Comparison of ENCODE assay signal across 29 mouse cellular contexts in genomic region chr10:56025400-56025799, GRCm38 (mm10).
DNase-seq lines count a peak whose midpoint lies in the region; ATAC-seq lines count a peak whose summit lies in the region.
"Had no signal": no experiment of that assay in that cellular context is flagged by ENCODE, and none has a peak within 500 bp of the region (broad histone marks: within the 10 kb centered on the region; RNA-seq: fewer than 3 reads in every experiment).

No protein-coding gene starts in this region.

- ATAC-seq in embryonic facial prominence, embryonic 11.5 days (replicated peaks; ENCODE audit: insufficient number of reproducible peaks, low FRiP score, low TSS enrichment, low read depth) = no peak
- no peak for ATAC-seq in midbrain, embryonic 14.5 days (ENCODE audit: low FRiP score, low TSS enrichment)
- no peak for ATAC-seq in midbrain, embryonic 11.5 days (ENCODE audit: low FRiP score)
- peak; percentile 82 for ATAC-seq in embryonic facial prominence, embryonic 14.5 days (ENCODE audit: low read depth)
- ATAC-seq in intestine, embryonic 15.5 days = no peak
- ATAC-seq in forebrain, embryonic 13.5 days = no peak
- ATAC-seq: activated CD4-positive, CD25-positive, alpha-beta regulatory T cell, adult 4 months; forebrain, embryonic 16.5 days had no signal

- no peaks in the 10 kb centered on the region for H3K36me3 ChIP-seq in embryonic facial prominence, embryonic 11.5 days (replicated peaks; ENCODE audit: control insufficient read depth, insufficient read depth, low read depth, low read length)
- H3K36me3 ChIP-seq in embryonic facial prominence, embryonic 10.5 days (replicated peaks) = no peaks in the 10 kb centered on the region
- no peaks in the 10 kb centered on the region for H3K36me3 ChIP-seq in midbrain, embryonic 14.5 days (ENCODE audit: control insufficient read depth, insufficient read depth, low read length)
- no peaks in the 10 kb centered on the region for H3K36me3 ChIP-seq in midbrain, embryonic 11.5 days (ENCODE audit: control insufficient read depth, insufficient read depth, low read length)
- no peaks in the 10 kb centered on the region for H3K36me3 ChIP-seq in embryonic facial prominence, embryonic 14.5 days (ENCODE audit: control insufficient read depth, insufficient read depth, low read length)
- H3K36me3 ChIP-seq in intestine, embryonic 15.5 days = no peaks in the 10 kb centered on the region
- no peaks in the 10 kb centered on the region for H3K36me3 ChIP-seq in forebrain, embryonic 13.5 days (ENCODE audit: poor library complexity, severe bottlenecking)
- H3K36me3 ChIP-seq: forebrain, embryonic 10.5 days; heart, embryonic 12.5 days; hindbrain, embryonic 13.5 days; limb, embryonic 15.5 days; liver, embryonic 15.5 days; lung, embryonic 15.5 days; midbrain, embryonic 12.5 days; neural tube, embryonic 13.5 days had no signal

- no peak overlapping the region for H3K4me2 ChIP-seq in embryonic facial prominence, embryonic 11.5 days (ENCODE audit: low read depth, low read length)
- H3K4me2 ChIP-seq in midbrain, embryonic 14.5 days (ENCODE audit: low read length) = no peak overlapping the region
- H3K4me2 ChIP-seq in midbrain, embryonic 11.5 days = no peak overlapping the region
- no peak overlapping the region for H3K4me2 ChIP-seq in embryonic facial prominence, embryonic 14.5 days (ENCODE audit: low read depth, low read length)
- no peak overlapping the region for H3K4me2 ChIP-seq in intestine, embryonic 15.5 days (replicated peaks)
- H3K4me2 ChIP-seq in forebrain, embryonic 13.5 days = no peak overlapping the region
- H3K4me2 ChIP-seq: heart, embryonic 12.5 days; hindbrain, embryonic 13.5 days; limb, embryonic 15.5 days; liver, embryonic 15.5 days; lung, embryonic 15.5 days; midbrain, embryonic 12.5 days; neural tube, embryonic 13.5 days had no signal

- H3K27ac ChIP-seq in embryonic facial prominence, embryonic 11.5 days (replicated peaks; ENCODE audit: low read depth, low read length) = no peak overlapping the region
- no peak overlapping the region for H3K27ac ChIP-seq in embryonic facial prominence, embryonic 10.5 days (replicated peaks)
- H3K27ac ChIP-seq in midbrain, embryonic 14.5 days (replicated peaks; ENCODE audit: low read depth, low read length) = no peak overlapping the region
- no peak overlapping the region for H3K27ac ChIP-seq in midbrain, embryonic 11.5 days (ENCODE audit: low read depth, low read length)
- no peak overlapping the region for H3K27ac ChIP-seq in embryonic facial prominence, embryonic 14.5 days (replicated peaks; ENCODE audit: low read depth, low read length)
- H3K27ac ChIP-seq in intestine, embryonic 15.5 days = no peak overlapping the region
- H3K27ac ChIP-seq in forebrain, embryonic 13.5 days = no peak overlapping the region
- H3K27ac ChIP-seq: forebrain, embryonic 10.5 days; gastrocnemius, adult 2 months; heart, adult 2 months; hindbrain, embryonic 13.5 days; limb, embryonic 15.5 days; liver, embryonic 15.5 days; lung, embryonic 15.5 days; midbrain, embryonic 12.5 days; neural tube, embryonic 13.5 days had no signal

- H3K27me3 ChIP-seq in embryonic facial prominence, embryonic 11.5 days (ENCODE audit: control insufficient read depth, insufficient read depth, low read length) = no peaks in the 10 kb centered on the region
- H3K27me3 ChIP-seq in embryonic facial prominence, embryonic 10.5 days (replicated peaks; ENCODE audit: low read depth, poor library complexity, severe bottlenecking) = no peaks in the 10 kb centered on the region
- no peaks in the 10 kb centered on the region for H3K27me3 ChIP-seq in midbrain, embryonic 14.5 days (ENCODE audit: control insufficient read depth, insufficient read depth, low read length)
- H3K27me3 ChIP-seq in midbrain, embryonic 11.5 days (ENCODE audit: control insufficient read depth, insufficient read depth, low read length) = no peaks in the 10 kb centered on the region
- H3K27me3 ChIP-seq in embryonic facial prominence, embryonic 14.5 days (replicated peaks; ENCODE audit: control insufficient read depth, insufficient read depth, low read length) = no peaks in the 10 kb centered on the region
- no peaks in the 10 kb centered on the region for H3K27me3 ChIP-seq in intestine, embryonic 15.5 days (replicated peaks)
- H3K27me3 ChIP-seq in forebrain, embryonic 13.5 days = no peaks in the 10 kb centered on the region
- H3K27me3 ChIP-seq: heart, embryonic 12.5 days; hindbrain, embryonic 13.5 days; limb, embryonic 15.5 days; liver, embryonic 15.5 days; lung, embryonic 15.5 days; midbrain, embryonic 12.5 days; neural tube, embryonic 13.5 days had no signal

- H3K4me1 ChIP-seq in embryonic facial prominence, embryonic 11.5 days (ENCODE audit: control insufficient read depth, insufficient read depth, low read length) = no peaks in the 10 kb centered on the region
- H3K4me1 ChIP-seq in embryonic facial prominence, embryonic 10.5 days = no peaks in the 10 kb centered on the region
- no peaks in the 10 kb centered on the region for H3K4me1 ChIP-seq in midbrain, embryonic 14.5 days (ENCODE audit: control insufficient read depth, insufficient read depth, low read length)
- no peaks in the 10 kb centered on the region for H3K4me1 ChIP-seq in midbrain, embryonic 11.5 days (ENCODE audit: control insufficient read depth, insufficient read depth, low read length)
- no peaks in the 10 kb centered on the region for H3K4me1 ChIP-seq in embryonic facial prominence, embryonic 14.5 days (ENCODE audit: control insufficient read depth, insufficient read depth, low read length)
- no peaks in the 10 kb centered on the region for H3K4me1 ChIP-seq in intestine, embryonic 15.5 days (replicated peaks)
- no peaks in the 10 kb centered on the region for H3K4me1 ChIP-seq in forebrain, embryonic 13.5 days
- H3K4me1 ChIP-seq: forebrain, embryonic 10.5 days; heart, embryonic 12.5 days; hindbrain, embryonic 13.5 days; limb, embryonic 15.5 days; liver, embryonic 15.5 days; lung, embryonic 15.5 days; midbrain, embryonic 12.5 days; neural tube, embryonic 13.5 days had no signal

- no peak overlapping the region for H3K9ac ChIP-seq in embryonic facial prominence, embryonic 11.5 days (replicated peaks; ENCODE audit: low read length)
- no peak overlapping the region for H3K9ac ChIP-seq in midbrain, embryonic 14.5 days (replicated peaks; ENCODE audit: low read length)
- H3K9ac ChIP-seq in midbrain, embryonic 11.5 days (ENCODE audit: low read length) = no peak overlapping the region
- no peak overlapping the region for H3K9ac ChIP-seq in embryonic facial prominence, embryonic 14.5 days (ENCODE audit: low read depth, low read length)
- no peak overlapping the region for H3K9ac ChIP-seq in intestine, embryonic 15.5 days
- no peak overlapping the region for H3K9ac ChIP-seq in forebrain, embryonic 13.5 days
- H3K9ac ChIP-seq: heart, embryonic 12.5 days; hindbrain, embryonic 13.5 days; limb, embryonic 15.5 days; liver, embryonic 15.5 days; lung, embryonic 15.5 days; midbrain, embryonic 12.5 days; neural tube, embryonic 13.5 days had no signal

- no peak overlapping the region for H3K4me3 ChIP-seq in embryonic facial prominence, embryonic 11.5 days (ENCODE audit: low read depth, low read length)
- no peak overlapping the region for H3K4me3 ChIP-seq in embryonic facial prominence, embryonic 10.5 days
- no peak overlapping the region for H3K4me3 ChIP-seq in midbrain, embryonic 14.5 days (replicated peaks; ENCODE audit: low read depth, low read length)
- no peak overlapping the region for H3K4me3 ChIP-seq in midbrain, embryonic 11.5 days (ENCODE audit: low read depth, low read length)
- H3K4me3 ChIP-seq in embryonic facial prominence, embryonic 14.5 days (ENCODE audit: low read depth, low read length) = no peak overlapping the region
- H3K4me3 ChIP-seq in intestine, embryonic 15.5 days (replicated peaks) = no peak overlapping the region
- H3K4me3 ChIP-seq in forebrain, embryonic 13.5 days = no peak overlapping the region
- H3K4me3 ChIP-seq: forebrain, embryonic 10.5 days; gastrocnemius, adult 2 months; heart, adult 2 months; heart, embryonic 12.5 days; hindbrain, embryonic 13.5 days; limb, embryonic 15.5 days; liver, embryonic 15.5 days; lung, embryonic 15.5 days; midbrain, embryonic 12.5 days; neural tube, embryonic 13.5 days had no signal

- no peaks in the 10 kb centered on the region for H3K9me3 ChIP-seq in embryonic facial prominence, embryonic 11.5 days (replicated peaks; ENCODE audit: control insufficient read depth, low read length)
- no peaks in the 10 kb centered on the region for H3K9me3 ChIP-seq in embryonic facial prominence, embryonic 10.5 days
- no peaks in the 10 kb centered on the region for H3K9me3 ChIP-seq in midbrain, embryonic 14.5 days (ENCODE audit: control insufficient read depth, low read length)
- no peaks in the 10 kb centered on the region for H3K9me3 ChIP-seq in midbrain, embryonic 11.5 days (ENCODE audit: control insufficient read depth, low read length)
- H3K9me3 ChIP-seq in embryonic facial prominence, embryonic 14.5 days (ENCODE audit: control insufficient read depth, low read length) = no peaks in the 10 kb centered on the region
- no peaks in the 10 kb centered on the region for H3K9me3 ChIP-seq in intestine, embryonic 15.5 days
- no peaks in the 10 kb centered on the region for H3K9me3 ChIP-seq in forebrain, embryonic 13.5 days (replicated peaks)
- H3K9me3 ChIP-seq: forebrain, embryonic 10.5 days; heart, embryonic 12.5 days; hindbrain, embryonic 13.5 days; limb, embryonic 15.5 days; liver, embryonic 15.5 days; lung, embryonic 15.5 days; midbrain, embryonic 12.5 days; neural tube, embryonic 13.5 days had no signal

- peak; percentile 10 for DNase-seq in embryonic facial prominence, embryonic 11.5 days (ENCODE audit: low spot score)
- DNase-seq in embryonic facial prominence, embryonic 10.5 days (ENCODE audit: low spot score) = no peak
- peak; percentile 7 for DNase-seq in midbrain, embryonic 14.5 days
- no peak for DNase-seq in midbrain, embryonic 11.5 days (ENCODE audit: low spot score, missing footprints)
- DNase-seq in embryonic facial prominence, embryonic 14.5 days (ENCODE audit: low spot score) = peak; percentile 63
- no peak for DNase-seq in left cerebral cortex, postnatal 14 days (ENCODE audit: low spot score in 2 of 2)
- DNase-seq: adrenal gland, adult 8-10 months; cerebellum, adult 2 months; cerebellum, postnatal 14 days; gastrocnemius, adult 2 months; gastrocnemius, postnatal 36 days; heart, adult 2 months; heart, postnatal 4 days; kidney, adult 11 months; left cerebral cortex, postnatal 4 days; right cerebral cortex, postnatal 4 days; thymus, postnatal 14 days had no signal

- intact Hi-C loops in left cerebral cortex, postnatal 14 days (cut with DNase I) = no loop called here

Comparison
In these comparisons a context has a peak if more than half of its experiments do, and no peak if none do; other contexts are left out.
1. DNase-seq: peak in embryonic facial prominence, embryonic 11.5 days (single experiment), midbrain, embryonic 14.5 days (single experiment) and embryonic facial prominence, embryonic 14.5 days (single experiment); none in embryonic facial prominence, embryonic 10.5 days (single experiment), midbrain, embryonic 11.5 days (single experiment) and left cerebral cortex, postnatal 14 days (0 of 2).